Mouse (Mus musculus): ENCODE results near the gene Extl1. TPM values are rescaled to one million over a fixed set of nuclear protein-coding genes. Genes with fewer than 3 reads are reported as not detected.
A peak's percentile ranks its signal among the peaks of the same experiment; 100 is the strongest.

The Extl1 gene
- total RNA-seq, 2 experiments from 2014 or later = 2.7 to 2.9 TPM

GRCm38 (mm10) chr4:134311784-134312183, 71.9 kb downstream of the Extl1 start:
- DNase-seq = no peak

GRCm38 (mm10) chr4:134310656-134311055, 73.0 kb downstream of the Extl1 start:
- no peak for DNase-seq

GRCm38 (mm10) chr4:134310106-134310505, 73.5 kb downstream of the Extl1 start:
- no peak for DNase-seq

- DNase-seq = peak; percentile 77
Measured at GRCm38 (mm10) chr4:134307367-134308072, 76.1 kb downstream of the Extl1 start.

- no peak for DNase-seq
Measured at GRCm38 (mm10) chr4:134306963-134307362, 76.7 kb downstream of the Extl1 start.

Other genes starting within 250 kb of the Extl1 start
- 10 to 100 TPM; 34.5 to 38.7 TPM for gene Cep85, start 196.7 kb downstream of the Extl1 start, total RNA-seq (2021)
- not detected for gene Gm7534, start 180.8 kb downstream of the Extl1 start, total RNA-seq (2021)
- gene Catsper4, start 156.5 kb downstream of the Extl1 start, total RNA-seq (2021) = not detected
- gene Cnksr1, start 145.5 kb downstream of the Extl1 start, total RNA-seq (2021) = 1 to 10 TPM; 1.6 to 2.0 TPM
- gene E130218I03Rik, start 140.2 kb downstream of the Extl1 start, total RNA-seq (2021) = not detected
- 1 to 10 TPM; 5.8 TPM for gene Zfp593, start 138.3 kb downstream of the Extl1 start, total RNA-seq (2021)
- not detected for gene Gm30191, start 136.9 kb downstream of the Extl1 start, total RNA-seq (2021)
- 10 to 100 TPM in 1 of 2 experiments, 1 to 10 TPM in 1; 8.9 to 10.3 TPM for gene Grrp1, start 129.7 kb downstream of the Extl1 start, total RNA-seq (2021)
- gene Pdik1l, start 96.0 kb downstream of the Extl1 start, total RNA-seq (2021) = 10 to 100 TPM; 11.8 to 12.2 TPM
- gene Trim63, start 68.7 kb downstream of the Extl1 start, total RNA-seq (2021) = 100 to 1,000 TPM; 199 to 226 TPM
- gene Slc30a2, start 40.7 kb downstream of the Extl1 start, total RNA-seq (2021) = under 1 TPM; 0.29 to 0.61 TPM
- gene Pafah2, start 12.5 kb upstream of the Extl1 start, total RNA-seq (2021) = 1 to 10 TPM; 8.6 to 8.9 TPM
- 100 to 1,000 TPM; 312 to 327 TPM for gene Stmn1, start 84.5 kb upstream of the Extl1 start, total RNA-seq (2021)
- gene Paqr7, start 112.8 kb upstream of the Extl1 start, total RNA-seq (2021) = 1 to 10 TPM; 8.2 to 9.0 TPM
- gene Aunip, start 127.1 kb upstream of the Extl1 start, total RNA-seq (2021) = 1 to 10 TPM; 2.9 to 3.6 TPM
- gene Mtfr1l, start 151.5 kb upstream of the Extl1 start, total RNA-seq (2021) = 100 to 1,000 TPM; 145 to 150 TPM
- gene Selenon, start 168.3 kb upstream of the Extl1 start, total RNA-seq (2021) = 10 to 100 TPM; 46.4 to 49.9 TPM

All from heart, postnatal 4 days (tissue).